Mouse (Mus musculus): ENCODE results near the gene Tmed9. TPM values are rescaled to one million over a fixed set of nuclear protein-coding genes. Genes with fewer than 3 reads are reported as not detected.

The Tmed9 gene
- total and polyA plus RNA-seq, 2 experiments: 45.2 to 62.2 TPM

DNA sequence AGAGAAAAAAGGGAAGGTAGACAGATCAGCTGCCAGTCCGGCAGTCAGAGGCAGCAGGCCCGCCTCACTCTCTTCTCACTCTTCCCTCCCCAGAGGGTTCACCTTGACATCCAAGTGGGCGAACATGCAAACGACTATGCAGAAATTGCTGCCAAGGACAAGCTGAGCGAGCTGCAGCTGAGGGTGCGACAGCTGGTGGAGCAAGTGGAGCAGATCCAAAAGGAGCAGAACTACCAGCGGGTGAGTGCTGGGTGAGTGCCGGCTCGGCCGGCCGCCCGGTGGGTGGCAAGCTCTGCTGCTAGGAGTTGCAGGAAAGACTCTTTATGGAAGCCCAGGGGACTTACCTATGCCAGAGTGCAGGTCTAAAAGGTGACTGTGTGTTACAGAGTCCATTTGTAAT is 21.8 kb downstream of the Tmed9 start:
- no peak for DNase-seq (ENCODE audit: extremely low read depth, low read depth, low spot score)
- TF ChIP-seq POLR2A (IDR thresholded peaks at IDR 0.05; ENCODE audit: extremely low read depth, insufficient read depth, low read length) (no peak), CTCF (IDR thresholded peaks at IDR 0.05; ENCODE audit: low read depth, low read length) (no peak)
- 89% methylated on average over 12 of the region's 12 CpGs for WGBS

DNA sequence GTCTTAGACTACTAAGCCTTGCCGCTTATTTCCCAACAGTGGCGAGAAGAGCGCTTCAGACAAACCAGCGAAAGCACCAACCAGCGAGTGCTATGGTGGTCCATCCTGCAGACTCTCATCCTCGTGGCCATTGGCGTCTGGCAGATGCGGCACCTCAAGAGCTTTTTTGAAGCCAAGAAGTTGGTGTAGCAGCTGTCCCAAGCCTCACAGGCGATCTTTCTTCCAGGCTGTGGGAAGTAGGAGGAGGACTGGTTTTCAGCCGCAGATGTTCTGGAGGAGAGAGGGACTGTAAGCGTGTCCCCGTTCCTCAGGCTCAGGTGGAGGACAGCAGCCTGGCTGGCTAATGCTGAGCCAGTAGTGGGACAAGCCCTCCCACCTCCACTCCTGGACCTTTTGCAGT is 23.3 kb downstream of the Tmed9 start:
- H3K9ac ChIP-seq (ENCODE audit: low read depth, low read length): no peak overlapping the region

More for the DNA sequence above, 21.8 kb downstream of the Tmed9 start:
- H3K79me2 ChIP-seq (ENCODE audit: control insufficient read depth, insufficient read depth, low read length): no peaks in the 10 kb centered on the region; the same call in 1 of the 2 replicates
- H3K27ac ChIP-seq (replicated peaks; ENCODE audit: insufficient read depth, low read depth, low read length): no peak overlapping the region
- no peak overlapping the region for H3K4me3 ChIP-seq (ENCODE audit: insufficient read depth, low read depth, low read length)
- peaks cover 2% of the 10 kb centered on the region; the same call in 1 of the 2 replicates for H3K4me1 ChIP-seq (ENCODE audit: control insufficient read depth, insufficient read depth, low read length)
- H3K9ac ChIP-seq (ENCODE audit: low read depth, low read length): no peak overlapping the region
- peaks cover 18% of the 10 kb centered on the region for H3K36me3 ChIP-seq (ENCODE audit: control insufficient read depth, insufficient read depth, low read length)
- no peaks in the 10 kb centered on the region for H3K27me3 ChIP-seq (ENCODE audit: control insufficient read depth, insufficient read depth, low read length)

DNA sequence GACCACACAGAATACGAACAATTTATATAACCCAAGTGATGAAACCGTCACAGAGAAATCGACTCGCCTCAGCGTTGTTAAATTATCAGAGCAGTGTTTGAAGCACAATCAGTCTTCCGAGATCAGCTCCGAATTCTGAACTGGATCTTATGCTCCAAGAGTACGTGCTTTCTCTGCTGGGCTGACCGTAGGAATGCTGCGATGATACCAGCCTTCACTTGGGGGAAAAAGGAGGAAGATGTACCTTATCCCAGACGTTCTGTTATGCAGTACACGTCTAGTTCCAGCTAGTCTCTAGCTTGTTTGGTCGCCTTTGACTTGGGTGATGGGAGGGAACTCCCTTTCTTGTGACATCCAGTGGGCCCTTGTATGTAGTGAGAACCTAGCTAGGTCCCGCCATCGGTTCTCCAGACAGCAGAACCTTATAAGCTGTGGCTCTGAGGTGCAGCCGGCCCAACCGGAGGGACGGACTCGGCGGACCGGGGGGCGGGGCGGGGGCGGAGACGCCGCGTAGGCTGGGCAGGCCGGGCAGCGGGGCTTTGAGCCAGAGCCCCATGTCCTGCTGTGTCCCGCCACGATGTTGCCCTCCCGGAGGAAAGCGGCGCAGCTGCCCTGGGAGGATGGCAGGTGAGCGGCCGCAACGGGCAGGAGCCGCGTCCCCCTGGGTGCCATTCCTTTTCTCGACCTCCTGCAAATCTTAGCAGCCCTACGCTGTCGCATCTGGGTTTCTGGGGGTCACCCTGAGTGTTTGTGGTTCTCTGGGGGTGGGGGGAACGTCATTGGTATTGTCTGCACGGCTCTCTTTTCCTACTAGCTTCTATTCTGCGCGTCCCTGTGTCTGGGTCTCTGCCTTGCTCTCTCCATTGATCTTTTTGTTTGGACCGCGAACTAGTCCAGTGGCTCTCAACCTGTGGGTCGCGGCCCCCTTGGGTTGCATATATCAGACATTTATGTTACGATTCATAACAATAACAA is 26.3 kb downstream of the Tmed9 start, which contains the start of gene B4galt7:
B4galt7 (plus strand) TSS at position 331 of the 975 bp plus-strand sequence.
- peaks cover 5% of the 10 kb centered on the region; the same call in 1 of the 2 replicates for H3K79me2 ChIP-seq (ENCODE audit: control insufficient read depth, insufficient read depth, low read length)
- H3K36me3 ChIP-seq (ENCODE audit: control insufficient read depth, insufficient read depth, low read length): peaks cover 18% of the 10 kb centered on the region
- H3K4me1 ChIP-seq (ENCODE audit: control insufficient read depth, insufficient read depth, low read length): peaks cover 2% of the 10 kb centered on the region; the same call in 1 of the 2 replicates
- H3K9ac ChIP-seq (ENCODE audit: low read depth, low read length): peak within 1 kb of the TSS; percentile 85
- H3K27me3 ChIP-seq (ENCODE audit: control insufficient read depth, insufficient read depth, low read length): no peaks in the 10 kb centered on the region
- H3K27ac ChIP-seq (replicated peaks; ENCODE audit: insufficient read depth, low read depth, low read length): peak within 1 kb of the TSS; percentile 74
- TF ChIP-seq CTCF (IDR thresholded peaks at IDR 0.05; ENCODE audit: low read depth, low read length): no peak
- no peak for TF ChIP-seq POLR2A (IDR thresholded peaks at IDR 0.05; ENCODE audit: extremely low read depth, insufficient read depth, low read length)
- DNase-seq (ENCODE audit: extremely low read depth, low read depth, low spot score): peak; percentile 64
- 5% methylated on average over 51 of the region's 51 CpGs for whole genome bisulfite sequencing
- peak within 1 kb of the TSS; percentile 86 for H3K4me3 ChIP-seq (ENCODE audit: insufficient read depth, low read depth, low read length)

More for the DNA sequence above, 23.3 kb downstream of the Tmed9 start:
- no peak for TF ChIP-seq POLR2A (IDR thresholded peaks at IDR 0.05; ENCODE audit: extremely low read depth, insufficient read depth, low read length)
- no peak for TF ChIP-seq CTCF (IDR thresholded peaks at IDR 0.05; ENCODE audit: low read depth, low read length)
- Histone ChIP-seq H3K4me1 (ENCODE audit: control insufficient read depth, insufficient read depth, low read length) (peaks cover 4% of the 10 kb centered on the region; the same call in 1 of the 2 replicates), H3K27me3 (ENCODE audit: control insufficient read depth, insufficient read depth, low read length) (no peaks in the 10 kb centered on the region), H3K36me3 (ENCODE audit: control insufficient read depth, insufficient read depth, low read length) (peaks cover 18% of the 10 kb centered on the region), H3K27ac (replicated peaks; ENCODE audit: insufficient read depth, low read depth, low read length) (no peak overlapping the region), H3K79me2 (ENCODE audit: control insufficient read depth, insufficient read depth, low read length) (no peaks in the 10 kb centered on the region; the same call in 1 of the 2 replicates), H3K4me3 (ENCODE audit: insufficient read depth, low read depth, low read length) (no peak overlapping the region)
- no peak for DNase-seq (ENCODE audit: extremely low read depth, low read depth, low spot score)
- 95% methylated on average over 12 of the region's 12 CpGs for WGBS

DNA sequence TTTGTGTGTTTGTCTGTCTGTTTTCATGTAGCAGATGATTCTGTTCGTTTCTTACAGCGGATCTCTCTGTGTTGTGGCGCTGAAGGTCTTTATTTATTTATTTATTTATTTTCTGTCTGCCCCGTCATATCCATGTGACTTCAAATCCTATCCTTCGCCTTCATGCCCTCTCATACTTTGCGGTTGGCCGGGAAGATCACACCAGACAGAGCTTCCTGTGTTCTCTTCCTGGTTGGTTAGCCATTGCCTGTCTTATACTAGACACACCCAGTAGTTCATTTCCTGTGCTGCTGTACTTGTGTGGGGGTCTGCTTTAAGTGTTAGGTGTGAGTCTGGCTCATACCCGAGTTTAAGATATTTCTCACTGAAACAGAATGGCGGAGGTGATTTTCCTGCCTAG is 27.1 kb downstream of the Tmed9 start:
- Histone ChIP-seq H3K9ac (ENCODE audit: low read depth, low read length) (peak overlapping the region; percentile 85), H3K27me3 (ENCODE audit: control insufficient read depth, insufficient read depth, low read length) (no peaks in the 10 kb centered on the region), H3K27ac (replicated peaks; ENCODE audit: insufficient read depth, low read depth, low read length) (peak overlapping the region; percentile 74; the same call in 1 of the 2 replicates), H3K79me2 (ENCODE audit: control insufficient read depth, insufficient read depth, low read length) (peaks cover 5% of the 10 kb centered on the region; the same call in 1 of the 2 replicates), H3K4me3 (ENCODE audit: insufficient read depth, low read depth, low read length) (peak overlapping the region; percentile 86; the same call in 1 of the 2 replicates), H3K36me3 (ENCODE audit: control insufficient read depth, insufficient read depth, low read length) (peaks cover 11% of the 10 kb centered on the region), H3K4me1 (ENCODE audit: control insufficient read depth, insufficient read depth, low read length) (peaks cover 2% of the 10 kb centered on the region; the same call in 1 of the 2 replicates)
- WGBS: 9% methylated on average over 9 of the region's 9 CpGs
- DNase-seq (ENCODE audit: extremely low read depth, low read depth, low spot score): peak; percentile 63
- no peak for TF ChIP-seq CTCF (IDR thresholded peaks at IDR 0.05; ENCODE audit: low read depth, low read length)
- TF ChIP-seq POLR2A (IDR thresholded peaks at IDR 0.05; ENCODE audit: extremely low read depth, insufficient read depth, low read length): no peak

DNA sequence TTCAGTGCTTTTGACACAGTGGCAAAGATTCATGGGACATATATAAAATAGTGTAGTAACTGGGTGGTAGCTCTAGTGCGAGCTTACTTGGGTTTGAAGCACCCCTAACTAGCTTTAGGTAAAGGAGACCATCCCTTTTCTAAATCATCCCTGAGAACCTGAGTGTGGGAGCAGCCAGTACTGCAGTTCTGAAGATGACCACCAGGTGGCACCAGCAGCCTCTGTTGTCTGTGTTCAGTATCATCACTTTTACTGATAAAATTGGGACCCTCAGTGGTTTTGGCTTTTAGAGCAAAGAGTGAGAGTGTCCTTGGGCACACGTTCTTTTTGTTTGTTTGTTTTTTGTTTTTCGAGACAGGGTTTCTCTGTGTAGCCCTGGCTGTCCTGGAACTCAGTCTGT is 28.1 kb downstream of the Tmed9 start:
- Histone ChIP-seq H3K4me3 (ENCODE audit: insufficient read depth, low read depth, low read length) (no peak overlapping the region), H3K27me3 (ENCODE audit: control insufficient read depth, insufficient read depth, low read length) (no peaks in the 10 kb centered on the region), H3K4me1 (ENCODE audit: control insufficient read depth, insufficient read depth, low read length) (peaks cover 2% of the 10 kb centered on the region; the same call in 1 of the 2 replicates), H3K36me3 (ENCODE audit: control insufficient read depth, insufficient read depth, low read length) (peaks cover 7% of the 10 kb centered on the region), H3K79me2 (ENCODE audit: control insufficient read depth, insufficient read depth, low read length) (peaks cover 5% of the 10 kb centered on the region; the same call in 1 of the 2 replicates), H3K9ac (ENCODE audit: low read depth, low read length) (no peak overlapping the region), H3K27ac (replicated peaks; ENCODE audit: insufficient read depth, low read depth, low read length) (no peak overlapping the region)
- DNase-seq (ENCODE audit: extremely low read depth, low read depth, low spot score): peak; percentile 32
- TF ChIP-seq POLR2A (IDR thresholded peaks at IDR 0.05; ENCODE audit: extremely low read depth, insufficient read depth, low read length) (no peak), CTCF (IDR thresholded peaks at IDR 0.05; ENCODE audit: low read depth, low read length) (peak; percentile 78)
- 2% methylated on average over 3 of the region's 3 CpGs for WGBS

Measured in liver, adult 2 months (tissue).